Mouse (Mus musculus) frontal cortex, adult (tissue): ENCODE data around the gene Gm14412.
"Not testable (repeated sequence)": the region's sequence is repeated elsewhere in the genome, so short reads cannot be mapped to it uniquely, and the experiment has no call there.

Experiments used
- ATAC-seq: cut with Nextera tagmentation; 2 replicates; pipeline ENCODE4 v1.9.2; 2017; ENCODE audit warnings: mild to moderate bottlenecking, moderate library complexity, mixed read lengths; ENCODE audit not compliant: low TSS enrichment

Gm14412 gene

DNA sequence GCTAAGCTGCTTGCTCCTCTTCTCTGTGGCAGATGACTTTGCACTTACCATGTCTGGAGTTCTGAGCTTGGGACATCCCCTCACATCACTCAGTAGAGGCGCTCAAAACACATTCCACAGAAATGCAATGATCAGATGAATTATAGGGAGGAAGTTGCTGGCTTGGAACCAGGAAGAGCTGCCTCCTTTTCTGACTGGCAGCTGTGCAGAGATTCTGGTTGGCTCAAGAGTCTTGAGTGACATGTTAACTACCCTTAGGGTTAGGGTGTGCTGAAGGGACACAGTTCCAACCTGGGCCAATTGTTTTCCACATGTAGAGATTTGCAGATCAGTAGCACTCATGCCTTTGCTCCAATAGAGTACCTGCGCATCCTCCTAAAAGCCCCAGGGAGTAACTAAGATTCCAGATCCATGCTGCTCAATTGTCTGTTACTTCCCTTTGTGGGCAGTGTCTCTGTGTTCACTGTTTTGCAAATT is at the start of gene Gm14412:
Gene Gm14412, minus strand, starts transcription at position 51 of the 477 bp plus-strand sequence.
- not testable (repeated sequence) for ATAC-seq

DNA sequence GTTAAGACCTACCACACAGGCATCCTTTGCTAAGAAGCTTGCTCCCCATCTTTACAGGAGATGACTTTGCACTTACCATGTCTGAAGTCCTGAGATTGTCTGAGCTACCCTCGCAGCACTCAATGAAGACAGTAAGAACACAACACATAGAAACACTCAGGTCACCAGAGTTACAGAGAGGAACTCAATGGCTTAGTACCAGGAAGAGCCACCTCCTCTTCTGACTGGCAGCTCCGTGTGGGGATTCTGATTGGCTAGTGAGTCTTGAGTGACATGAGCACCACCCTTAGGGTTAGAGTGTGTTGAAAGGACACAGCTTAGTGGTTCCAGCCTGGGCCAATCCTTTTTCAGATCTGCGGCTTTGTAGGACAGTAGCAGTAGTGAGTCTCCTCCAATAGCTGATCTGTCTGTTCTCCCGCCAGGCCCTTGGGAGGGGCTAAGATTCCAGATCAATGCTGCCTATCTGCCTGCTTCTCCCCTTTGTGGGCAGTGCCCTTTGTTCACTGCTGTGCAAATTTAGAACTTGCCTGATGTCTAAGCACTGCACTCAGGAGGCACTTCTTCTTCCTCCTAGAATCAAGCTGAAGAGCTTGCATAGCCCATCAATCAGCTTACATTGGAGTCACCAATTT is 5.7 kb upstream of the Gm14412 start:
- not testable (repeated sequence) for ATAC-seq

DNA sequence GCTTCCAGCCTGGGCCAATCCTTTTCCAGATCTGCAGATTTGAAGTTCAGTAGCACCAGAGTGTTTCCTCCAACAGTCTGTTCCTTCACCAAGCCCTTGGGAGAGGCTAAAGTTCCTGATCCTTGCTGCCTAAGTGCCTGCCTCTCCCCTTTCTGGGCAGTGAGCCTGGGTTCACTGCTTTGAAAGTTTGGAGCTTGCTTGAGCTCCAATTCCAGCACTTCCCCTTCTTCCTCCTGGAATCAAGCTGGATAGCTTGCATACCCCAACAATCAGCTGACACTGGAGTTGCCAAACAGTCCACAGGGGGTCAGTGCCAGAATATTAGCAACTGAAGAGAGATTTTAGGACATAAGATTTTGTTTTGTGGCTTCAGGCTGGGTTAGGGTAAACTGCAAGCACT is 2.7 kb downstream of the Gm14412 start:
- ATAC-seq: not testable (repeated sequence)

DNA sequence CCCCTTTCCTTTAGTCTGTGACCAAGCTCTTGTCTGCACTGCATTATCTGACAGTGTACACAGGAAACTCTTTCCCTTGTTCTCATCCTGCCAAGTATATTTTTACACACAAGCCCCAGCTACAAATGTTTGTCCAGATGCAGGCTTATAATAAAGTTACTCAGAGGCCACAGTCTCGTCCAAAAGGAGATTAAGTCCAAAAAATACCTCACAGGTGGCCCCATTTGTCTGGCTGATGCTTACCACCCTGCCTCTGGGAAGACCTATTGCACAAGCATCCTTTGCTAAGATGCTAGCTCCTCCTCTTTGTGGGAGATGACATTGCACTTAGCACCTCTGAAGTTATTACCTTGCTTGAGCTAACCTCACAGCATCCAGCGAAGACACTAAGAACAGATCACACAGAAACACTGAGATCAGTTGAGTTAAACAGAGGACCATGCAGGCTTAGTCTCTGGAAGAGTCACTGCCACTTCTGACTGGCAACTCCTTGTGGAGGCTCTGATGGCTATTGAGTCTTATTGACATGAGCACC is 3.3 kb downstream of the Gm14412 start:
- ATAC-seq: not testable (repeated sequence)

DNA sequence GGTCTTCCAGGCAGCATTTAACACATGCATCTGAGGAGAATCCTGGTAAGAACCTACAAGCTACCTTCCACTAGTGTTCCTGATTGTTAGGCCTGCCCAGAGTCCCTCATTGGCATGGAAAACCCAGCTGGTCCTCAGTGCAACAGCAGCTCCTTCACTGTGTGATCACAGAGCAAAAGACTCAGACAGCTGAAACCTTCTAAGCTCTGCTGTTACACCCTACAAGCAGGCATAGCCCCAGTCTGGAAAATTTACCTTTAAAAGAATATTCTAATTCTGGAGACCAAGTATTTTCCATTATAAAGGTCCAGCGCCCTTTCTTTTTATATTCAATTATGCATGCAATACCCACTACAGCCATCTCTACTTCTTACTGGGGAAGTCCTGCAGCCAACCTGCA is 5.1 kb downstream of the Gm14412 start:
- ATAC-seq: no peak

DNA sequence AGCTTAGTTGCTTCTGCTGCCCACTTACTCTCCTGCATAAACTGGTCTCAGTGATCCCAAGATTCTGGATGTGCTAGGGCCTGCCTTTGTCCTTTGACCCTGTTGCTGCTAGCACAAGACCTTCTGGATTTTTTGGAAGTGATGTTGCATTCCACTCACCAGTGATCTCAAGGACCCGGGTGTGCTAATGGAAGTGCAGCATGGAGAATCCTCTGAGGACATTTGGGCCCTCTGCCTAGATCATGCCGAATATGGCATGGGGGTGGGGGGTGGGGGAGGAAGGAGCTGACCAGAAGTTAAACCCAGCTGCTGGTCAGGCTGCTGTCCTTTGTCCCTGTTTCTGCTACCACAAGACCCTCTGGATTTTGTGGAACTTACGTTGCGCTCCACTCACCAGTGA is 14.5 kb downstream of the Gm14412 start:
- not testable (repeated sequence) for ATAC-seq

DNA sequence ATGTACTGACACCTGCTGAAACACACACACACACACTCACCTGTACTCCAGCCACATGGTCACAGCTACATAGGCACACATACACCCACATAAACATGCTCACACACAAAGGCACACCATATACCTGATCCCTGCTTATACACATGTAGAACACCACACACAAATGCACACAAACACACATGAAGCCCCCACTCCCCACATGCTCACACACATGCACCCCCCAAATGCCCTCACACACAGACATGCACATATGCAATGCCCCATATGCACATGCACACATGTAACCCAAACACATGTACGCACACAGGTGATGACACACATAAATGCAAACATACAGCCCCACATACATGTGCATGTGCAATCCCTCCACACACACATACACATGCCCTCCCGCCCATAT is 19.1 kb downstream of the Gm14412 start:
- not testable (repeated sequence) for ATAC-seq

DNA sequence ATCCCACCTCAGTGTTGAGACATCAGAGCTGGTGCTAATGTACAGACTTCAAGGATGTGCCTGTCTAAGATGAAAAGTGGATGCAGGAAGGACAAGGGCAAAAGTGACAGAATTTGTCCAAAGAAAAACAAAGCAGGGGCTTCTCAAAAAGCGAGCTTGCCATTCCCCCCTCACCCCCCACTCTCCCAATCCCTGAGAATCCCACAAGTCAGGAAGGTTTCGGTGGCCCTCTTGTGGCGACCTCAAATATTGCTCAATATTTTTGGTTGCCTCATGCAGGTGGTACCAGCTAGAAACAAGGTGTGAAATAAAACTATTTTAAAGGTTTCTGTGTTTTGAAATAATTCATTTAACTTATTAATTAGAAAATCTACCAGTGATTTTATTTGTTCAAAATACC is 40.4 kb downstream of the Gm14412 start:
- ATAC-seq: not testable (repeated sequence)

DNA sequence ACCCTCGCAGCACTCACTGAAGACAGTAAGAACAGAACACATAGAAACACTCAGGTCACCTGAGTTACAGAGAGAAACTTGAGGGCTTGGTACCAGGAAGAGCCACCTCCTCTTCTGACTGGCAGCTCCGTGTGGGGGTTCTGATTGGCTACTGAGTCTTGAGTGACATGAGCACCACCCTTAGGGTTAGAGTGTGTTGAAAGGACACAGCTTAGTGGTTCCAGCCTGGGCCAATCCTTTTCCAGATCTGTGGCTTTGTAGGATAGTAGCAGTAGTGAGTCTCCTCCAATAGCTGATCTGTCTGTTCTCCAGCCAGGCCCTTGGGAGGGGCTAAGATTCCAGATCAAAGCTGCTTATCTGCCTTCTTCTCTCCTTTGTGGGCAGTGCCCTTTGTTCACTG is 46.4 kb downstream of the Gm14412 start:
- not testable (repeated sequence) for ATAC-seq

DNA sequence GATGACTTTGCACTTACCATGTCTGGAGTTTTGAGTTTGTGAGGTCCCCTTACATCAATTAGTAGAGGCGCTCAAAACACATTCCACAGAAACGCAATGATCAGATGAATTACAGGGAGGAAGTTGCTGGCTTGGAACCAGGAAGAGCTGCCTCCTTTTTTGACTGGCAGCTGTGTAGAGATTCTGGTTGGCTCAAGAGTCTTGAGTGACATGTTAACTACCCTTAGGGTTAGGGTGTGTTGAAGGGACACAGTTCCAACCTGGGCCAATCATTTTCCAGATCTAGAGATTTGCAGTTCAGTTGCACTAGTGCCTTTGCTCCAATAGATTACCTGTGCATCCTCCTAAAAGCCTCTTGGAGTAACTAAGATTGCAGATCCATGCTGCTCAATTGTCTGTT is 51.9 kb downstream of the Gm14412 start:
- not testable (repeated sequence) for ATAC-seq

DNA sequence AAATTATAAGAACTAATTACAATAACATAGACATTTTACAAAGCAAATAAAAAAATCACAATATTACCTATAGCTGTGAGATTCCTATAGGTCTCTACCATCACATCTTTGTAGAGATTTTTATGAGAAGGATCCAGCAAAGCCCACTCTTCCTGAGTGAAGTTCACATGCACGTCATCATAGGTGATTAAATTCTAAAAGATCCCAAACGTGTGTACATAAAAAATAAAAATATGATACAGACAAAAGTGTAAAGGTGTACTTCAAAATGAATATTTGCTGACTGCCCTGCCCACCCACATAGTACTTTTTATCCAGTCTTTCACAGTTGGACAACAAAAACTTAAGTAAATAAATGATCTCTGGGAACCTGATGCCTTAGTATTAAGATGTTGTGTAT is 57.2 kb downstream of the Gm14412 start, which contains the start of gene Gm14409:
Gene Gm14409, minus strand, starts transcription at position 101 of the 400 bp plus-strand sequence.
- ATAC-seq: not testable (repeated sequence)
